Mouse (Mus musculus) CH12.LX (cell line): ENCODE measurements around the gene Bves. TPM values are rescaled to one million over a fixed set of nuclear protein-coding genes. Genes with fewer than 3 reads are reported as not detected.

ENCODE experiments used
- DNase-seq: peaks from one replicate; pipeline ENCODE4 v3.0.0-alpha.2; 2013; ENCODE audit errors: extremely low read depth
- H3K27ac ChIP-seq: 2 replicates; pipeline ENCODE4 v1.5.1; 2012; ENCODE audit warnings: low read depth, mild to moderate bottlenecking, control low read depth, moderate library complexity; ENCODE audit not compliant: insufficient read depth
- H3K27me3 ChIP-seq: replicated peaks from 2 replicates; pipeline ENCODE3; 2012; ENCODE audit warnings: inconsistent platforms
- H3K36me3 ChIP-seq, 2 experiments: replicated peaks in 1 of 2; 2 replicates each; pipeline versions ENCODE3 to v1.6.1; 2012; ENCODE audit warnings: inconsistent platforms in 1 of 2, low read length in 1 of 2, mild to moderate bottlenecking in 1 of 2, mixed read lengths in 1 of 2, moderate library complexity in 1 of 2; ENCODE audit not compliant: control insufficient read depth in 1 of 2, insufficient read depth in 1 of 2
- H3K4me1 ChIP-seq, 2 experiments: 2 replicates each; pipeline ENCODE4 v1.6.1; 2012; ENCODE audit warnings: inconsistent platforms in 1 of 2, moderate library complexity in 1 of 2; ENCODE audit not compliant: insufficient read depth in 2 of 2, control insufficient read depth in 1 of 2
- H3K4me2 ChIP-seq: 2 replicates; pipeline ENCODE4 v1.6.1; 2012; ENCODE audit warnings: low read depth, mild to moderate bottlenecking, control low read depth; ENCODE audit not compliant: poor library complexity, insufficient read depth, severe bottlenecking
- H3K4me3 ChIP-seq, 3 experiments: fragments of 150-350 bp in 1 of 3; sonication (generic) in 1 of 3; replicated peaks in 1 of 3; 2 replicates each; pipeline versions ENCODE3 to v1.5.1; 2011 to 2012; ENCODE audit warnings: low read depth in 2 of 3, low read length in 2 of 3, mild to moderate bottlenecking in 2 of 3, moderate library complexity in 2 of 3, control low read depth in 1 of 3, improper control_type of control experiment in 1 of 3, inconsistent platforms in 1 of 3, mixed read lengths in 1 of 3; ENCODE audit not compliant: poor library complexity in 1 of 3
- H3K79me2 ChIP-seq: replicated peaks from 2 replicates; pipeline ENCODE4 v1.6.1; 2012; ENCODE audit warnings: mild to moderate bottlenecking, moderate library complexity; ENCODE audit not compliant: control insufficient read depth, poor library complexity, insufficient read depth, severe bottlenecking; ENCODE audit errors: extremely low read depth
- H3K9ac ChIP-seq: 2 replicates; pipeline ENCODE4 v1.6.1; 2012; ENCODE audit warnings: low read depth, mild to moderate bottlenecking, control low read depth, moderate library complexity; ENCODE audit not compliant: insufficient read depth
- H3K9me3 ChIP-seq: replicated peaks from 2 replicates; pipeline ENCODE3; 2012; ENCODE audit warnings: low read length, inconsistent platforms, mixed read lengths
- CHD1 ChIP-seq: IDR thresholded peaks from 2 replicates; pipeline ENCODE4 v1.6.1; 2012; ENCODE audit warnings: low read depth, low read length, improper control_type of control experiment, inconsistent platforms
- CTCF ChIP-seq, 2 experiments: IDR thresholded peaks in 1 of 2; conservative IDR thresholded peaks in 1 of 2; 2 replicates each; pipeline ENCODE4 v1.5.1; 2011 to 2012; ENCODE audit warnings: low read depth in 2 of 2, low read length in 2 of 2, improper control_type of control experiment in 1 of 2, inconsistent platforms in 1 of 2, mild to moderate bottlenecking in 1 of 2, moderate library complexity in 1 of 2
- E2F4 ChIP-seq: IDR thresholded peaks from 2 replicates; pipeline ENCODE4 v1.6.1; 2011; ENCODE audit warnings: low read depth, low read length, improper control_type of control experiment; ENCODE audit not compliant: insufficient replicate concordance
- ELF1 ChIP-seq: IDR thresholded peaks from 2 replicates; pipeline ENCODE4 v1.6.1; 2014; ENCODE audit warnings: low read depth, mild to moderate bottlenecking, inconsistent platforms, low read length, improper control_type of control experiment
- GABPA ChIP-seq: IDR thresholded peaks from 2 replicates; pipeline ENCODE4 v1.6.1; 2012; ENCODE audit warnings: low read depth, low read length, improper control_type of control experiment, inconsistent platforms; ENCODE audit not compliant: insufficient replicate concordance
- HCFC1 ChIP-seq: IDR thresholded peaks from 2 replicates; pipeline ENCODE4 v1.6.1; 2012; ENCODE audit warnings: low read depth, mild to moderate bottlenecking, inconsistent platforms, low read length, improper control_type of control experiment
- IRF4 ChIP-seq: IDR thresholded peaks from 2 replicates; pipeline ENCODE4 v1.6.1; 2014; ENCODE audit warnings: low read depth, mild to moderate bottlenecking, inconsistent platforms, low read length, improper control_type of control experiment
- MAX ChIP-seq: IDR thresholded peaks from 2 replicates; pipeline ENCODE4 v1.6.1; 2011; ENCODE audit warnings: low read length, improper control_type of control experiment
- MEF2A ChIP-seq: IDR thresholded peaks from 2 replicates; pipeline ENCODE4 v1.6.1; 2014; ENCODE audit warnings: low read depth, mild to moderate bottlenecking, inconsistent platforms, low read length, improper control_type of control experiment, borderline replicate concordance
- MYC ChIP-seq: IDR thresholded peaks from 2 replicates; pipeline ENCODE4 v1.6.1; 2011; ENCODE audit warnings: low read depth, mild to moderate bottlenecking, improper control_type of control experiment, low read length
- NELFE ChIP-seq: IDR thresholded peaks from 2 replicates; pipeline ENCODE4 v1.6.1; 2011; ENCODE audit warnings: low read depth, low read length, improper control_type of control experiment
- PAX5 ChIP-seq: IDR thresholded peaks from 2 replicates; pipeline ENCODE4 v1.6.1; 2012; ENCODE audit warnings: low read length, inconsistent platforms, mixed read lengths
- POLR2A ChIP-seq: IDR thresholded peaks from 2 replicates; pipeline ENCODE4 v1.6.1; 2011; ENCODE audit warnings: low read depth, mild to moderate bottlenecking, improper control_type of control experiment, low read length
- POLR2AphosphoS2 ChIP-seq: IDR thresholded peaks from 2 replicates; pipeline ENCODE4 v1.6.1; 2011; ENCODE audit warnings: low read depth, low read length, improper control_type of control experiment
- USF1 ChIP-seq: IDR thresholded peaks from 2 replicates; pipeline ENCODE4 v1.6.1; 2014; ENCODE audit warnings: low read depth, mild to moderate bottlenecking, inconsistent platforms, low read length, improper control_type of control experiment
- ZNF384 ChIP-seq: IDR thresholded peaks from 2 replicates; pipeline ENCODE4 v1.6.1; 2012; ENCODE audit warnings: low read depth, low read length, improper control_type of control experiment, inconsistent platforms
- dilution Hi-C: fragments of 300-500 bp; cut with MboI; formaldehyde crosslinking; loops from 2 replicates; pipeline ENCODE4 v1.14.3; 2020; ENCODE audit warnings: low sequenced_read_pairs; ENCODE audit not compliant: extremely low pct_unique_long_range_greater_than_20kb, extremely low pct_ligation_motif_present
- in situ Hi-C: fragments of 300-500 bp; cut with MboI; formaldehyde crosslinking; loops from 3 replicates; pipeline ENCODE4 v1.14.3; 2019; ENCODE audit warnings: low sequenced_read_pairs, low pct_ligation_motif_present, low pct_unique_long_range_greater_than_20kb, mixed read lengths
- polyA plus RNA-seq: library from polyadenylated mRNA; unstranded; fragments of >175 nt; gene quantifications from 2 replicates; pipeline ENCODE4 v1.2.1, GENCODE M21; 2012; ENCODE audit warnings: low read depth; ENCODE audit not compliant: insufficient read length
- total RNA-seq, 2 experiments: library from RNA; depleted of rRNA; stranded (reverse); fragments of 300-350 nt in 1 of 2; fragments of >200 nt in 1 of 2; gene quantifications; 2 replicates each; pipeline ENCODE4 v1.2.3; 2012 to 2014

The Bves gene
- total RNA-seq (2012; rRNA removed) (not detected in 2 replicates), total RNA-seq (2014; rRNA removed) (not detected in 2 replicates), polyA plus RNA-seq (not detected in 2 replicates)

DNA sequence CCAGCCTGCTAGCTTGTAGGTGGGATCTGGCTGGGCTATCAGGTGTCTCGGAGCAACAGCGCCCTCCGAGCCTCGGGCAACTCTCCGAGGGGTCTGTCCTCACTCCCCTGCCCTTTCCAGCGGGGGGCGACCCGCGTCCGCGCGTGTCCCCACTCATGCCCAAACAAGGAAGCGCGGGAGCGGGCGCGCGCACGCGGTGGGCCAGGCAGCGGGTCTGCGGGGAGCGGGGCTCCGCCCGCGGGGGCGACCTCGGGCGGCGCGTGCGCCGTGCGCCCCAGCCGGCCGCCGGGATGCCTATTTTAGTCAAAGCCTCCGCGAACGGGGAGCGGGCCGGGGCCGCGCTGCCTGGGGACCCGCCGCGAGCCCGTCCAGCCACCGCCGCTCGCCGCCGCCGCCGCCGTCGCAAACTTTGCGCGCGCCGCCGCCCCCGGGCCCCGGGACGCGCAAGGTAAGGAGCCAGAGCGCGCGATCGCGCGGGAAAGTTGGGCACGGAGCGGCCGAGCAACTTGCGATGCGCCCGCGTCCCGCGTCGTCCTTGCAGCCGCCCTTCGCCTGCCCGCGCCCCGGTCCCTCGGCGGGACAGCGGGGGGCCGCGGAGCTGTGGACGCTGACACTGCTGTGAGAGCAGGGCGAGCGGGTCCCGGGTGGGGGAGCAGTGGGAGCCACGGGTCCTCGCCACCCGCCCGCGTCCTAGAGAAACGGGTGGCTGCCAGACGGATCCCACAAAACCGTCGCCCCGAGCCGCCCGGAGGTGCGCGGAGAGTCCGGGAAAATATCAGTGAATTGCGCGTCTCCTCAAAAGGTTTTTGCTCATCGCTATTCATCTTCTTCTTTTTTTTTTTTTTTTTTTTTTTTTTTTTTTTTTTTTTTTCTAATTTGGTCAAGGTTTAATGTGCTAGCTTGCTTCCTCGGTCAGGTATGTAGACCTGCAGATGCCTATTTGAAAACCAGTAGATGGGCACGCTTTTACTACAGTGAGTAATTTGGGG lies at the start of gene Bves:
Bves (plus strand) TSS at position 339 of the 989 bp plus-strand sequence.
- no peak for DNase-seq
- no peak within 1 kb of the TSS for H3K4me2 ChIP-seq
- H3K27me3 ChIP-seq, result no peaks in the 10 kb centered on the region
- H3K9ac ChIP-seq, result no peak within 1 kb of the TSS
- H3K79me2 ChIP-seq, result no peaks in the 10 kb centered on the region
- H3K9me3 ChIP-seq, result peaks cover 5% of the 10 kb centered on the region
- TF ChIP-seq POLR2A (no peak), GABPA (no peak)
- H3K4me1 ChIP-seq, result no peaks in the 10 kb centered on the region
- no peaks in the 10 kb centered on the region for H3K36me3 ChIP-seq
- dilution Hi-C loops (no loop called here), in situ Hi-C loops (no loop called here)
- no peak within 1 kb of the TSS for H3K4me3 ChIP-seq
- H3K27ac ChIP-seq, result no peak within 1 kb of the TSS

DNA sequence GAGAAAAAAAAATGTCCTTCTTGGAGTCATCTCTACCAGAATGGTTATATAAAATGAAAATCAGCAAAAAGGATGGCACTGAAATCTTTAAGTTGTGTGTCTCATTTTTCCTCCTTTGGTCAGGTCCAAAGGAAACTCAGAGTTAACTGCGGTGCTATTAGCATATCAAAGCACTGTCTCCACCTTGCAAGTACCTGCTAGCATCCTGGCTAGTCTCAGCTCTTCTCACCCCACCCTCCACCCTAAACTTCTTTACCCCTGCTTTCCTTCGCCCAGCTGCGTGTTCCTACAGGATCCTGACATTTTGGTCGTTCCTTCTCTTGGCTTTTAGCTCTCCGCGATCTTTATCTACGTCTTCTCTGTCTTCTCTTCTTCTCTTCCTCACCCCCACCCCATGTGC lies 47.2 kb upstream of the Bves start:
- TF ChIP-seq HCFC1 (no peak), MYC (no peak), CTCF (conservative IDR thresholded peaks at IDR 0.05 in 1 of 2, IDR thresholded peaks at IDR 0.05 in 1 of 2; ENCODE audit: low read depth in 2 of 2, low read length in 2 of 2) (no peak), CHD1 (no peak), USF1 (no peak), ELF1 (no peak), MEF2A (no peak), NELFE (no peak), POLR2AphosphoS2 (no peak), ZNF384 (no peak), MAX (no peak), IRF4 (no peak), E2F4 (no peak), GABPA (no peak), PAX5 (no peak)
- in situ Hi-C loops, result no loop called here
- dilution Hi-C loops, result no loop called here
- Histone ChIP-seq H3K4me2 (no peak overlapping the region), H3K9ac (no peak overlapping the region), H3K27me3 (no peaks in the 10 kb centered on the region), H3K4me1 (no peaks in the 10 kb centered on the region), H3K36me3 (no peaks in the 10 kb centered on the region), H3K4me3 (no peak overlapping the region), H3K9me3 (peaks cover 5% of the 10 kb centered on the region), H3K27ac (no peak overlapping the region), H3K79me2 (no peaks in the 10 kb centered on the region)
- DNase-seq, result no peak
